Comparison of ENCODE assay signal across 8 mouse cellular contexts in the genomic region with DNA sequence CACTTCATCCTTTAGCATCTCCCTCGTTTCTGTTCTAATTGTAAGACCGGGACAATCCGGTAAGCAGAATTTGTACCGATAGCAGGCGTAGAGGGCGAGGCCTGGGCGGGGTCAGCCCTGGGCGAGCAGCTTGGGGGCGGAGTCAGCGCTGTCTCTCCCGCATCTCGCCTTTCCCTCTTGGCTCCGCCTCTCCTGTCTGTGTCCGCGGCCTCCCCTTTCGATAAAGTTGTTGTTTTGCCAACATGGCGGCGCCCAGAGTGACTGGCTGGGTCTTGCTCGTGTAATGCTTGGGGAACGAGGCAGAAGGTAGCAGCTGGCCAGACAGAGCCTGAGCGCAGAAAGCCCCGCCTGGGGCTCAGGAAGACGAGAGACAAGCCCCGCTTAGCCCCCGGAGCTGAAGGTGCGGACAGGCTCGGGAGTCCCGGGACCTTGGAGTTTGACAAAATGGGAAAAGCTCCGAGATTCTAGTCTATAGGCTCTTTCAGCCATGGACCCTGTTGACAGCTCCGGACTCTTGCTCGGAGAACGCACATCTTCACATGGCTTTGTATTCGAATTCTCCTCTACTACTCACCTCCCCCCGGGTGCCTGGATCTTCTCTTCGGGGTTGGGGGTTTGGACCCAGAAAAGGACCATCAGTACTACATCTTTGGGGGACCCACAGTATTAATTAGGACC. TPM values are rescaled to one million over a fixed set of nuclear protein-coding genes. Genes with fewer than 3 reads are reported as not detected.
DNase-seq lines count a peak whose midpoint lies in the region; ATAC-seq lines count a peak whose summit lies in the region.

TSS of gene Lars2 (plus strand) at position 220 of the 678 bp plus-strand sequence.

- ATAC-seq in megakaryocyte progenitor cell, adult 5-6 weeks (replicated peaks; ENCODE audit: poor library complexity), result peak; percentile 99

- DNase-seq in adipocyte (ENCODE audit: low spot score), result peak; percentile 96
- DNase-seq in embryo, embryonic 10 days (ENCODE audit: low spot score), result peak; percentile 97
- peak; percentile 92 for DNase-seq in gastrocnemius, postnatal 10 days
- DNase-seq in induced T-regulatory cell, adult 2 months (ENCODE audit: low read depth), result peak; percentile 96
- peak; percentile 83 to 93 for DNase-seq in left cerebral cortex, adult 9 months (ENCODE audit: low spot score in 2 of 2)
- peak; percentile 90 for DNase-seq in right cerebral cortex, postnatal 14 days
- DNase-seq in urinary bladder, postnatal 36 days (ENCODE audit: low spot score in 2 of 2), result peak; percentile 90 to 93

RNA-seq across cellular contexts. Expression of gene Lars2, which starts in this region (rescaled TPM):
- 100 to 1,000 TPM in 1 of 2 experiments, 10 to 100 TPM in 1; 42.8 to 125 TPM for total RNA-seq in gastrocnemius, postnatal 10 days (2021)
- total RNA-seq in megakaryocyte progenitor cell, adult 5-6 weeks (2015), result 2,738 and 2,770 TPM in 2 replicates
- 25.5 and 35.7 TPM in 2 replicates for total RNA-seq in megakaryocyte progenitor cell, adult 5-6 weeks (2017)

Comparison
In these comparisons a context has a peak if more than half of its experiments do, and no peak if none do; other contexts are left out.
1. Peak in every context shown above with its lines: DNase-seq and ATAC-seq.